Mouse (Mus musculus): ENCODE measurements around the gene Wfikkn1.

The Wfikkn1 gene

GRCm38 (mm10) chr17:25868601-25869191, 12.0 kb downstream of the Wfikkn1 start, which contains the start of gene Mcrip2:
Gene Mcrip2, minus strand, starts transcription at chr17:25868764.
- DNase-seq (ENCODE audit: low read depth, low spot score), result peak; percentile 92

- DNase-seq (ENCODE audit: low read depth, low spot score), result no peak
These were observed 12.6 kb downstream of the Wfikkn1 start for GRCm38 (mm10) chr17:25867836-25868600.

DNA sequence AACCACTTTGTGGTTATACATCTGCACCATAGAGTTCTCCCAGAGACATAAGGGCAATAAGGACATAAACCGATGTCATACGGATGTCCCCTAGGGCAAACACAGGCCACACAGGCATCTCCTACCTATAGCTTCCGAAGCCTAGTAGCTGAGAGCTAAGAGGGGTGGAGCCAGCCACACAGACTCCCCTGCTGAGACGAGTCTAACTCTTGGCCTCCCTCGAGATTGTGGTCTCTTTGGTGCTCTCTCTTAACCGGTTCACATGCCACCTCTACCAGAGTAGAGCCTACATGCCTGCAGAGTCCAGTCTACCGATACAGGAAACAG, 13.2 kb downstream of the Wfikkn1 start:
- peak; percentile 61 for DNase-seq (ENCODE audit: low read depth, low spot score)

- DNase-seq (ENCODE audit: low read depth, low spot score), result no peak
These were observed 14.5 kb downstream of the Wfikkn1 start for GRCm38 (mm10) chr17:25866172-25866571.

DNA sequence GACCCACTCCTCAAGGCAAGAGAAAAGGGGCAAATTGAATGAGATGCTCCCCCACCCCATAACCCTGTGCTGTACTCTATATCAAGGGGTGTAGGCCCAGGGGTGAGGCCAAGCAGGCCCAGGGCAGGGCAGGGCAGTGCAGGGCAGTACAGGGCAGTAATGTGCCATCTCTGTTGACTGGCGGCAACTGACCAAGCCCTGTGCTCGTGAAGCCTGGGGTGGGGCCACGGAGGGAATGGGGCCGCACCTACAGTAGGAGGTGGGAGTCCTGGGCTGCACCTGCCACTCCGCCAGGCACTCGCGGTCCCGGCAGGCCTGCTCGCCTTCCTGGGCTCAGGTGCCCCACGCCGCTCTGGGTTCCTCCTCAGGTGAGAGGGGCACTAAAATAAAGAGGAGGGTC, 15.4 kb downstream of the Wfikkn1 start:
- no peak for DNase-seq (ENCODE audit: low read depth, low spot score)

- no peak for DNase-seq (ENCODE audit: low read depth, low spot score)
These were observed 16.3 kb downstream of the Wfikkn1 start for GRCm38 (mm10) chr17:25864311-25864710.

- DNase-seq (ENCODE audit: low read depth, low spot score), result no peak
These were observed 17.0 kb downstream of the Wfikkn1 start for GRCm38 (mm10) chr17:25863681-25864080.

GRCm38 (mm10) chr17:25861704-25862612, 18.7 kb downstream of the Wfikkn1 start:
- DNase-seq (ENCODE audit: low read depth, low spot score), result no peak

DNA sequence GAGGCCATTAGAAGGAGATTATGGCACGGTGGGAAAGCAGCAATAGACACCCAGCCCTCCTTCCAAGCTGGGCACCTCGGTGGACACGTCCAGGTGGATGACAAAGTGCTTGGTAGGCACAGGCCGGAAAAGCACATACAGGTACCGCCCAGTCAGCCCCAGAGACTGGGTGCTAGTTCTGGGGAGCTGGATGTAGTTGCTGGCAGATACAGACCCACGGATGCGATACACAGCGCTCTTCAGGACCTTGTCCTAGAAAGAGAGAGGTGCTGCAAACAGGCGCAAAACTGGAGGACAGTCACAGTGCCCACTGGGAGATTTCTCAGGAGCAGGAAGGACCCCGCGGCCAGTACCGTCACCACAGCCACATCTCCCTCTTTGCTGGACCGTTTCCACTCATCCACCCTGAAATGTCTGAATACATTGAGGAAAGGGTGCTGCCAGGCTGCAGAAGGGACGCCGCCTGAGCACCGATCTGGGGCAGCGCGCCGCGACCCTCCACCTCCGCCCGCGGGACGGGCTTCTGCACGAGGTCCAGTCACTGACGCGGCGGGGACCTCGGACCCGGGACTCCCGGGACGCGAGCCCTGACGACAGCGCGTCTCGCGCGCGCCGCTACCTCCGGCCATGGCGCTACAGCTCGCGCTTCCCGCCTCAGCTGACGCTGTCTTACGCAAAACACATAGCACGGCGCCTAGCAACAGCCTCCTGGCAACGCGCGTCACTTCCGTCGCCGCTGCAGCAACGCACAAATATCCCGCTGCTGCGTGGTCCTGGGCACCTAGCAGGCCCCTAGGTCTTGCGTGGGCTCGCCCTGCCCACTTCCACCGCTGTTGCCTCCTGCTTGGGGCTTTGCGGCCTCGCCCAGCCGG, 19.6 kb downstream of the Wfikkn1 start, which contains the start of gene Wdr90:
TSS of gene Wdr90 (minus strand) at position 670 of the 872 bp plus-strand sequence.
- peak; percentile 89 for DNase-seq (ENCODE audit: low read depth, low spot score)

- DNase-seq (ENCODE audit: low read depth, low spot score), result no peak
These were observed 20.4 kb downstream of the Wfikkn1 start for GRCm38 (mm10) chr17:25860229-25860628.

- peak; percentile 96 for DNase-seq (ENCODE audit: low read depth, low spot score)
These were observed 36.2 kb downstream of the Wfikkn1 start, which contains the start of gene Rhot2 for GRCm38 (mm10) chr17:25844396-25844901. Gene Rhot2, minus strand, starts transcription at chr17:25844851.

DNA sequence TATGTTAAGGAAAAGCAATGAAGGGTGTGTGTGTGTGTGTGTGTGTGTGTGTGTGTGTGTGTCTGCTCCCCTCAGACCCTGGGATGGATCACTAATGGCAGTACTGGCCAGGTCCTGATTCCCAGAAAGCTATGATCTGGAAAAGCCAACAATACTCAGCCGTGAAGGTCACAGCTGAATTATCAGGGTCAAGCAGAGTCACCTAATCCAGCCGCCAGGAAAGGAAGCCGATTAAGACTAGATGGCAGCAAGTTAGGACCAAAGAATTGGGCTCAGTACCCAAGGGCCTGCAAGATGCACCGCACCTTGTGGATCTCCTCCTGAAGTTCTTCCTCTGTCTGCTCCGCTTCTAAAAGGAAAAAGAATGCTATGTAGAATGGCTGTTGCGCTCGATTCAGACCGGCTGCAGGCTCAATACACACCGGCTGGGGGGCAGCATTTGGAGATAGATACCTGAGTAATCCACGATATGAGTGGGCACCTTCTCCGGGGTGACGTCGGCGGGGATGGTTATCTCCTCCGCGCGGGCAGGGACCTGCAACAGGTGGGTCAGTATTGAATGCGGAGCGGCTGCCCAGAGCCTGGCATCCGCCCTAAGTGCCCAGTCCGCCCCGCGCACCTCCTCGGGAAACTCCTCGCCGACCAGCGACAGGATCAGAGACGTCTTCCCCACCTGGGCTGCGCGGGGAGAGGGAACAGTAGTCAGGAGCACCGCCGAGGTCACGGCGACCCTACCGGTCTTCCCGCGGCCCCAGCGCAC, 36.8 kb downstream of the Wfikkn1 start:
- no peak for DNase-seq (ENCODE audit: low read depth, low spot score)

DNA sequence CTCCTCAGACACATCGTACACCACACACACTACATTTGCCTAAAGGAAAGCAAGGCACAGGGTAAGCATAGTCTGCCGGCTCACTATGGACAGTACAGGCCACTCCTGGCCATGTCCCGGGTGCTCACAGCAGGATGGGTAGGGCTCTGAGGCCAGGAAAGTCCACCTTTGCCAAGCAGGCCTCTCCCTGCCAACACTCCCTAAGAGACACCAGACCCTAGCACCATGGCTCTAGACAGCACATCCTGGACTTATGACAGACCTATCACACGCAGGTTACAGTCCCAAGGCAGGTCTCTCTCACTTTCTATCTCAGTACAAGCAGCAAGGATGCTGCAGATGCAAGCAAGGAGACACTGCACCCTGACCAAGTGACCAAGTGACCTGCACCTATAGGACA, 37.5 kb downstream of the Wfikkn1 start:
- no peak for DNase-seq (ENCODE audit: low read depth, low spot score)

- no peak for DNase-seq (ENCODE audit: low read depth, low spot score)
These were observed 38.1 kb downstream of the Wfikkn1 start for GRCm38 (mm10) chr17:25842509-25842908.

DNA sequence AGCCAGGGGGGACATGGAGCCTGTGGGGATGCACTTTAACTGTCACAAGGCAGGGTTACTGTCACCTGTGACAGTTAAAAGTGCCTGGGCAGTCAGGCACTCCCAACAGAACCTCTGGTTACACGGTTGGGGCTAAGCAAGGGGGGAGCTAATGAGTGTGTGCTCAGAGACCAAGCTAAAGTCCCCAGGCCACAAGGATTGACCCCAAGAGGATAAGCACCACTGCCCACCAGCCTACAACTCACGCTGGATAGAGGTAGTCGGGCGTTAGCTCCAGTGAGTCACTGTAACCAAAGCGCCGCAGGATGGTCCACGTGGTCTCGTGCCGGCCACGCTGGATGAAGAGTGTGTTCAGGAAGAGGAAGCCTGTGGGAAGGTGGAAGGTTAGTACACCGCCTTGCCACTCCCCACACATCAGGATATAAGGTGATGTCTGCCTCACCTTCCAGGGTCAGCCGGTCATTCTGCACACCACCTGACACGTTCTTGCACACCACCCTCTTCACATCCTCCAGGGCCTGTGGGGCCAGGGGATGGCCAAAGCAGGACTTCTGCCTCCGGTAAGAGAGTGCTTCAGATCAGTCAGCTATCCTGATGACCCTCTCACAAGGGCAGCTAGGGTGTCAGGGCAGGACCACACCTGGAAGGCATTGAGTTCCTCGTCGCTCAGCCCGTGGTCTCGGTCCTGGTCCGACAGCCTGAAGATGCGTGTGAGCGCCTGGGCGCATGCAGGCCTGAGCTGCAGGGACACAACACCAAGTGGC, 39.4 kb downstream of the Wfikkn1 start, which contains the start of gene Gm20683:
TSS of gene Gm20683 (minus strand) at position 647 of the 764 bp plus-strand sequence.
- DNase-seq (ENCODE audit: low read depth, low spot score), result no peak

GRCm38 (mm10) chr17:25840519-25840918, 40.1 kb downstream of the Wfikkn1 start:
- DNase-seq (ENCODE audit: low read depth, low spot score), result no peak

DNA sequence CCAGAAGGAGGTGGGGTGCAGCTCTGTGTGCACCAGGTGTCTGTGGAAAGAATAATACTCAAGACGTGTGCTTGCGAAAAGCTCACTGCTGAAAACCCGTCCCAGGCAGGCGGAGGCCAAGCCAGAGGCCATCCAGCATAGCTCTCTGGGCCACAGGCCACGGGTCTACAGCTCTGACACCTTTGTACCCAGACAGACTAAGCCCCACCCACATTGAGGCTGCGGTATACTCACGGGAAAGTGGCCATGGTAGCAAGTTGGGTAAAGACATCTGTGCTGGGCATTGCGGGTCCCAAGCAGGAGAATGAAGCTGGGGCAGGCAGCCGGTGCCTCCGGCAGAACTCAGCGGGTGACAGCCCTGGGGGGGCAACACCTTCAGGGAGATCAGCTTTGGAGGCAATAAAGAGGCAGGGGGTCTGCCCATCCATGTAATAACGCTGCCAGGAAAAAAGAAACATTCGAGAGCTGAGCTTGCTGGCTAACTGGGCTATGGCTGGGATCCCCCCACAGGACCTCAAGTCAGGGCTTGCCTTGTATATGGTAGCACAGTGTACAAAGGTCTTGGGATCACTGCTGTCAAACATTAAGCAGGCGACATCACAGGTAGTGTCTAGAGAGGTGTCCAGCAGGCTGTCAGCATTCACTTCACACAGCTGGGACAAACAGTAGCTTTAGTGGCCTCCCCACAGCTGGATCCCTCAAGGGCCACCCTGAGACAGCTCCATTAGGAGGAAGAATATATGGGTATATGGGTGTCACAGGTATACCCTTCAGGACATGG, 41.0 kb downstream of the Wfikkn1 start:
- no peak for DNase-seq (ENCODE audit: low read depth, low spot score)

DNA sequence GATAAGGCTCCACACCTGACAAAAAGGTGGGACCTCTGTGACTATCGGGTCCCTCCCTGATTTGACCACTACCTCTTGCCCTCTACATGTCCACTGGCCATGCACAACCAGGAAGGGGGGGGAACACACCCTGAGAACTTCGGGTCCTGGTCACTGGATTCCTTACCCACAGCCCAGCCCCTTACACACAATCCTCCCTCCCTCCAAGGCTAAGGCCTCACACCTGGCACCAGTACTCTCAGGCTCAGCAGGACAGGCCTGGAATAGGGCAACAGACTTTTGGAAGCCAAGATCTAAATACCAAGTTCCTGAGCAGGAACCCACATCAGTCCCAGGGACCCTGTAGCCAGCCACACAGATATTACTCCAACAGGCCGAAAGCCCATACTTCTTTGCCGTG, 41.8 kb downstream of the Wfikkn1 start:
- DNase-seq (ENCODE audit: low read depth, low spot score), result no peak

- peak; percentile 48 for DNase-seq (ENCODE audit: low read depth, low spot score)
These were observed 43.1 kb downstream of the Wfikkn1 start for GRCm38 (mm10) chr17:25837533-25837932.
